Mouse (Mus musculus): ENCODE results near the gene Fstl3. TPM values are rescaled to one million over a fixed set of nuclear protein-coding genes. Genes with fewer than 3 reads are reported as not detected.

Gene Fstl3
- total RNA-seq, 1 experiment from 2014 or later: 2.0 TPM

Other genes starting within 250 kb of the Fstl3 start
- gene Plpp2, start 243.5 kb upstream of the Fstl3 start, total RNA-seq (2017): 3.1 to 4.3 TPM (median 3.3 TPM) in 3 replicates
- 10.0 to 20.6 TPM (median 14.6 TPM) in 3 replicates for gene Mier2, start 222.1 kb upstream of the Fstl3 start, total RNA-seq (2017)
- gene Theg, start 189.9 kb upstream of the Fstl3 start, total RNA-seq (2017): not detected in 3 replicates
- gene C2cd4c, start 163.2 kb upstream of the Fstl3 start, total RNA-seq (2017): not detected in 3 replicates
- gene Shc2, start 139.4 kb upstream of the Fstl3 start, total RNA-seq (2017): not detected in 3 replicates
- not detected in 3 replicates for gene Odf3l2, start 131.5 kb upstream of the Fstl3 start, total RNA-seq (2017)
- gene Madcam1, start 112.7 kb upstream of the Fstl3 start, total RNA-seq (2017): not detected in 3 replicates
- gene Tpgs1, start 107.9 kb upstream of the Fstl3 start, total RNA-seq (2017): 8.9 to 28.4 TPM (median 25.4 TPM) in 3 replicates
- 76.0 to 109 TPM (median 89.7 TPM) in 3 replicates for gene Cdc34, start 95.1 kb upstream of the Fstl3 start, total RNA-seq (2017)
- 0.29 to 17.0 TPM (median 3.0 TPM) in 3 replicates for gene Gzmm, start 88.3 kb upstream of the Fstl3 start, total RNA-seq (2017)
- gene Bsg, start 72.8 kb upstream of the Fstl3 start, total RNA-seq (2017): 158 to 185 TPM (median 179 TPM) in 3 replicates
- not detected in 3 replicates for gene Hcn2, start 60.6 kb upstream of the Fstl3 start, total RNA-seq (2017)
- gene Polrmt, start 30.7 kb upstream of the Fstl3 start, total RNA-seq (2017): 8.3 to 15.9 TPM (median 10.4 TPM) in 3 replicates
- gene Fgf22, start 22.2 kb upstream of the Fstl3 start, total RNA-seq (2017): not detected in 3 replicates
- gene Rnf126, start 10.3 kb upstream of the Fstl3 start, total RNA-seq (2017): 3.5 to 18.0 TPM (median 8.8 TPM) in 3 replicates
- gene Prss57, start 13.7 kb downstream of the Fstl3 start, total RNA-seq (2017): 0.21 to 2.1 TPM in 2 of 3 replicates, not detected in the other
- gene Palm, start 16.3 kb downstream of the Fstl3 start, total RNA-seq (2017): 21.3 to 30.9 TPM (median 27.0 TPM) in 3 replicates
- not detected in 3 replicates for gene Misp, start 43.7 kb downstream of the Fstl3 start, total RNA-seq (2017)
- 55.7 to 124 TPM (median 78.8 TPM) in 3 replicates for gene Ptbp1, start 77.2 kb downstream of the Fstl3 start, total RNA-seq (2017)
- not detected in 3 replicates for gene Prtn3, start 97.2 kb downstream of the Fstl3 start, total RNA-seq (2017)
- gene Plppr3, start 97.4 kb downstream of the Fstl3 start, total RNA-seq (2017): 0.95 TPM in 1 of 3 replicates, not detected in the others
- gene Elane, start 109.0 kb downstream of the Fstl3 start, total RNA-seq (2017): not detected in 3 replicates
- not detected in 3 replicates for gene Cfd, start 113.6 kb downstream of the Fstl3 start, total RNA-seq (2017)
- 13.3 to 16.8 TPM (median 13.3 TPM) in 3 replicates for gene Med16, start 131.7 kb downstream of the Fstl3 start, total RNA-seq (2017)
- not detected in 3 replicates for gene Gm26602, start 133.6 kb downstream of the Fstl3 start, total RNA-seq (2017)
- 0.39 TPM in 1 of 3 replicates, not detected in the others for gene Kiss1r, start 139.7 kb downstream of the Fstl3 start, total RNA-seq (2017)
- gene R3hdm4, start 143.9 kb downstream of the Fstl3 start, total RNA-seq (2017): 23.4 to 53.8 TPM (median 35.4 TPM) in 3 replicates
- gene Arid3a, start 149.8 kb downstream of the Fstl3 start, total RNA-seq (2017): 35.3 to 38.9 TPM (median 36.8 TPM) in 3 replicates
- 7.8 to 14.2 TPM (median 8.8 TPM) in 3 replicates for gene Wdr18, start 182.9 kb downstream of the Fstl3 start, total RNA-seq (2017)
- gene Grin3b, start 193.4 kb downstream of the Fstl3 start, total RNA-seq (2017): not detected in 3 replicates
- gene Tmem259, start 207.1 kb downstream of the Fstl3 start, total RNA-seq (2017): 49.0 to 80.6 TPM (median 59.1 TPM) in 3 replicates
- 210 to 295 TPM (median 228 TPM) in 3 replicates for gene Cnn2, start 211.3 kb downstream of the Fstl3 start, total RNA-seq (2017)
- gene Abca7, start 219.2 kb downstream of the Fstl3 start, total RNA-seq (2017): 33.6 to 53.0 TPM (median 45.9 TPM) in 3 replicates
- gene Arhgap45, start 239.4 kb downstream of the Fstl3 start, total RNA-seq (2017): 356 to 478 TPM (median 365 TPM) in 3 replicates